Mouse (Mus musculus) neural tube, embryonic 13.5 days (tissue): ENCODE measurements around the gene Btbd9. TPM values are rescaled to one million over a fixed set of nuclear protein-coding genes. Genes with fewer than 3 reads are reported as not detected.
"Not testable (repeated sequence)": the region's sequence is repeated elsewhere in the genome, so short reads cannot be mapped to it uniquely, and the experiment has no call there.

Experiments used
- ATAC-seq: fragments of 200-750 bp; cut with Nextera tagmentation; 2 replicates; pipeline ENCODE4 v1.8.0; 2017; ENCODE audit warnings: low read depth, mild to moderate bottlenecking, moderate TSS enrichment, moderate library complexity
- H3K27ac ChIP-seq: fragments of 300-500 bp; sonication (generic); replicated peaks from 2 replicates; pipeline ENCODE4 v1.5.1; 2015; ENCODE audit warnings: moderate library complexity, mild to moderate bottlenecking, inconsistent platforms
- H3K27me3 ChIP-seq: fragments of 300-500 bp; sonication (generic); 2 replicates; pipeline ENCODE4 v1.6.1; 2015; ENCODE audit warnings: mild to moderate bottlenecking, inconsistent platforms
- H3K36me3 ChIP-seq: fragments of 300-500 bp; sonication (generic); 2 replicates; pipeline ENCODE4 v1.6.1; 2015; ENCODE audit warnings: mild to moderate bottlenecking, inconsistent platforms
- H3K4me1 ChIP-seq: fragments of 300-500 bp; sonication (generic); replicated peaks from 2 replicates; pipeline ENCODE4 v1.6.1; 2015; ENCODE audit warnings: inconsistent platforms
- H3K4me2 ChIP-seq: fragments of 300-500 bp; sonication (generic); 2 replicates; pipeline ENCODE4 v1.6.1; 2015; ENCODE audit warnings: inconsistent platforms, mild to moderate bottlenecking, moderate library complexity
- H3K4me3 ChIP-seq: fragments of 300-500 bp; sonication (generic); 2 replicates; pipeline ENCODE4 v1.5.1; 2015; ENCODE audit warnings: mild to moderate bottlenecking, inconsistent platforms
- H3K9ac ChIP-seq: fragments of 300-500 bp; sonication (generic); 2 replicates; pipeline ENCODE4 v1.6.1; 2015; ENCODE audit warnings: moderate library complexity, mild to moderate bottlenecking, inconsistent platforms
- H3K9me3 ChIP-seq: fragments of 300-500 bp; sonication (generic); 2 replicates; pipeline ENCODE4 v1.6.1; 2016; ENCODE audit warnings: inconsistent platforms
- WGBS: fragments of 180-500 bp; shearing (Covaris S2); methylation state at CpG from one replicate; pipeline ENCODE4 v1.1.7; 2015; 5-methylcytosine and 5-hydroxymethylcytosine counted together
- polyA plus RNA-seq: library from polyadenylated mRNA; unstranded; fragments of >200 nt; fragmentation: Nextera tagmentation; extraction: Ambion mirVana; gene quantifications from 2 replicates; pipeline ENCODE4 v1.2.1, GENCODE M21; 2015

The Btbd9 gene
- polyA plus RNA-seq, 1 experiment from 2014 or later = 122 TPM

GRCm38 (mm10) chr17:30539098-30539497 is 37.2 kb downstream of the Btbd9 start:
- Histone ChIP-seq H3K36me3 (no peaks in the 10 kb centered on the region), H3K9ac (no peak overlapping the region), H3K4me3 (no peak overlapping the region), H3K27me3 (no peaks in the 10 kb centered on the region), H3K9me3 (no peaks in the 10 kb centered on the region), H3K27ac (no peak overlapping the region), H3K4me1 (peaks cover 51% of the 10 kb centered on the region), H3K4me2 (no peak overlapping the region)
- WGBS = 45% methylated on average over 8 of the region's 8 CpGs
- no peak for ATAC-seq

DNA sequence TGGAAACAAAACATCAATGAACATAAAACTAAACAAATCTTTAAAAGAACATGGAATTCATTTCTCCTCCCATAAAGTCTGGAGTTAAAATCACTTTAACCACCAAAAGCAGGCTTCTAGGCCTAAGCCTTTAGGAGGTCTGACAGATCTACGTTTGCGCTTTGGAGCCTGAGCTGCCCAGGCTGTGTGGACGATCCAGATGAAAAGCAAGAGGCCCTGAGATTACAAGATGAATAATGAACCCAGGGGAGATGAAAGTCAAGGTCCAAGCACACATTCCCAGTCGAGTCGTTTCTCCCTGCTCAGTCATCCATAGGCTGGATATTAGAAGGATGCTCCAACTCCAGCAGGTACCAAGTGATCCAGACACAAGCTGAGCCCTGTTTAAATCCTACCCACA is 39.6 kb downstream of the Btbd9 start:
- H3K9ac ChIP-seq = no peak overlapping the region
- H3K4me1 ChIP-seq = peaks cover 38% of the 10 kb centered on the region
- no peaks in the 10 kb centered on the region for H3K27me3 ChIP-seq
- H3K4me2 ChIP-seq = no peak overlapping the region
- ATAC-seq = no peak
- no peaks in the 10 kb centered on the region for H3K36me3 ChIP-seq
- no peak overlapping the region for H3K4me3 ChIP-seq
- WGBS = 53% methylated on average over 5 of the region's 5 CpGs
- H3K9me3 ChIP-seq = no peaks in the 10 kb centered on the region
- H3K27ac ChIP-seq = no peak overlapping the region

- Histone ChIP-seq H3K4me1 (peaks cover 23% of the 10 kb centered on the region), H3K4me3 (no peak overlapping the region), H3K27ac (no peak overlapping the region), H3K36me3 (no peaks in the 10 kb centered on the region), H3K9me3 (no peaks in the 10 kb centered on the region), H3K27me3 (no peaks in the 10 kb centered on the region), H3K4me2 (no peak overlapping the region), H3K9ac (no peak overlapping the region)
- ATAC-seq = no peak
- 84% methylated on average over 2 of the region's 2 CpGs for WGBS
These were observed 43.2 kb downstream of the Btbd9 start for GRCm38 (mm10) chr17:30533098-30533497.

GRCm38 (mm10) chr17:30530542-30530940 is 45.7 kb downstream of the Btbd9 start:
- Histone ChIP-seq H3K36me3 (peaks cover 5% of the 10 kb centered on the region; the same call in 1 of the 2 replicates), H3K9me3 (no peaks in the 10 kb centered on the region), H3K27ac (no peak overlapping the region), H3K4me2 (no peak overlapping the region), H3K9ac (no peak overlapping the region), H3K4me1 (peaks cover 22% of the 10 kb centered on the region), H3K4me3 (no peak overlapping the region), H3K27me3 (no peaks in the 10 kb centered on the region)
- no peak for ATAC-seq
- WGBS = 53% methylated on average over 4 of the region's 4 CpGs

GRCm38 (mm10) chr17:30529632-30530541 is 46.4 kb downstream of the Btbd9 start:
- Histone ChIP-seq H3K27me3 (no peaks in the 10 kb centered on the region), H3K9me3 (no peaks in the 10 kb centered on the region), H3K4me1 (peaks cover 20% of the 10 kb centered on the region), H3K9ac (no peak overlapping the region), H3K27ac (no peak overlapping the region), H3K4me3 (no peak overlapping the region), H3K4me2 (no peak overlapping the region), H3K36me3 (peaks cover 5% of the 10 kb centered on the region; the same call in 1 of the 2 replicates)
- 83% methylated on average over 12 of the region's 12 CpGs for WGBS
- ATAC-seq = no peak

- Histone ChIP-seq H3K9me3 (no peaks in the 10 kb centered on the region), H3K4me2 (no peak overlapping the region), H3K4me1 (peaks cover 16% of the 10 kb centered on the region), H3K27me3 (no peaks in the 10 kb centered on the region), H3K4me3 (no peak overlapping the region), H3K27ac (0 out of 2 replicates have a peak overlapping the region, but pooled peaks have one; percentile 19), H3K9ac (no peak overlapping the region), H3K36me3 (peaks cover 15% of the 10 kb centered on the region)
- 33% methylated on average over 6 of the region's 6 CpGs for WGBS
- ATAC-seq = no peak
These were observed 50.6 kb downstream of the Btbd9 start for GRCm38 (mm10) chr17:30525405-30526295.

DNA sequence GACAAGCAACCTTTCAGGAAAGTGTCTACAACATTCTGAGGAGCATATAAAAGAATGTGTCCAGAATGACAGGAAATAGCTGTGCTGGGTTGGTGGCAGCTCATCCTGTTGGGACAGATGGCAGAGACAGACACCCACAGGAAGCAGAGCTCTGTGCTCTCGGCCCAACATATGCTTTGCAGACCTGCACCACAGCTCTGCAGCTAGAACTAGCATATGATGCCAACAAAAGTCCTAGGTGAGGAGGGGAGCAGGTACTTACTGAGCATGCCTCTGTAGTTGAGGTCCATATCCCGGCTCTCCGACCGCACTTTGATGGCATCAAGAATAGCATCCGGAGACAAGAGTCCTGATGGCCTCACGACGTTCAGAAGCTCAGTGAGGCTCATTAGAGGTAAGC is 51.8 kb downstream of the Btbd9 start:
- H3K27me3 ChIP-seq = no peaks in the 10 kb centered on the region
- H3K4me2 ChIP-seq = no peak overlapping the region
- 84% methylated on average over 7 of the region's 7 CpGs for WGBS
- H3K9ac ChIP-seq = no peak overlapping the region
- H3K36me3 ChIP-seq = peaks cover 15% of the 10 kb centered on the region
- no peak for ATAC-seq
- no peaks in the 10 kb centered on the region for H3K9me3 ChIP-seq
- H3K4me3 ChIP-seq = no peak overlapping the region
- no peak overlapping the region for H3K27ac ChIP-seq
- peaks cover 13% of the 10 kb centered on the region for H3K4me1 ChIP-seq

GRCm38 (mm10) chr17:30523783-30524182 is 52.5 kb downstream of the Btbd9 start:
- 85% methylated on average over 2 of the region's 2 CpGs for WGBS
- no peak overlapping the region for H3K4me2 ChIP-seq
- no peaks in the 10 kb centered on the region for H3K9me3 ChIP-seq
- H3K36me3 ChIP-seq = peaks cover 15% of the 10 kb centered on the region
- H3K27ac ChIP-seq = no peak overlapping the region
- ATAC-seq = no peak
- no peaks in the 10 kb centered on the region for H3K27me3 ChIP-seq
- no peak overlapping the region for H3K4me3 ChIP-seq
- no peak overlapping the region for H3K9ac ChIP-seq
- H3K4me1 ChIP-seq = peaks cover 13% of the 10 kb centered on the region

- H3K4me2 ChIP-seq = no peak overlapping the region
- H3K36me3 ChIP-seq = peaks cover 15% of the 10 kb centered on the region
- no peak overlapping the region for H3K9ac ChIP-seq
- H3K27me3 ChIP-seq = no peaks in the 10 kb centered on the region
- H3K4me1 ChIP-seq = peaks cover 13% of the 10 kb centered on the region
- no peaks in the 10 kb centered on the region for H3K9me3 ChIP-seq
- no peak overlapping the region for H3K27ac ChIP-seq
- ATAC-seq = no peak
- 92% methylated on average over 9 of the region's 9 CpGs for WGBS
- H3K4me3 ChIP-seq = no peak overlapping the region
These were observed 53.7 kb downstream of the Btbd9 start for GRCm38 (mm10) chr17:30522406-30523078.

- 78% methylated on average over 2 of the region's 2 CpGs for WGBS
- not testable (repeated sequence) for H3K4me1 ChIP-seq, H3K27ac ChIP-seq, H3K9me3 ChIP-seq, H3K4me3 ChIP-seq, H3K9ac ChIP-seq, H3K4me2 ChIP-seq, H3K27me3 ChIP-seq, ATAC-seq
- peaks cover 23% of the 10 kb centered on the region for H3K36me3 ChIP-seq
These were observed 57.1 kb downstream of the Btbd9 start for GRCm38 (mm10) chr17:30519172-30519512.

DNA sequence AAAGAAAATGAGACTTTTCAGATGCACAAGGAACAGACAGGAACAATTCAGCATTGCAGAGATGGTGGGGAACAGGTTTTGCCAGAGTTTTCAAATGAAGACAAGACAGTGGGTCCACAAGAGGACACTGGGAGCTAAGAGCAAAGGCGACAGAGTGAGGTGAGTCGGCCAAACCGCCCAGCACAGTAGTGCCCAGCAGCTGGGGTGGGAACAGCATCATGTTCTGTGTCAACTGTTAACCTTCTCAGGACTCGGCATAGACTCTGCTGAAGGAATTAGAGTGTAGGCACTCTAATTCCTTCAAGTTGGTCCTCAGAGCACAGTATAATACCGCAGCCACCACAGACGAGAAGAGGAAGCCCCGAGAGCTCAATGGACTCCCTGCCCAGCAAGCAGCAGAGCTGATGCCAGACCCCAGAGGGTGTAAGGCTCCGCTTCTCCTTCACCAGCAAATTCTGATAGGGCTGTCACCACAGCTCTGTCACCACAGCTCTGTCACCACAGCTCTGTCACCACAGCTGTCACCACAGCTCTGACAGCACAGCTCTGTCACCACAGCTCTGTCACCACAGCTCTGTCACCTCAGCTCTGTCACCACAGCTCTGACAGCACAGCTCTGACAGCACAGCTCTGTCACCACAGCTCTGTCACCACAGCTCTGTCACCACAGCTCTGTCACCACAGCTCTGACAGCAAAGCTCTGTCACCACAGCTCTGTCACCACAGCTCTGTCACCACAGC is 57.7 kb downstream of the Btbd9 start:
- Histone ChIP-seq H3K9ac (no peak overlapping the region), H3K27me3 (no peaks in the 10 kb centered on the region), H3K4me2 (no peak overlapping the region), H3K27ac (no peak overlapping the region), H3K4me3 (no peak overlapping the region), H3K9me3 (no peaks in the 10 kb centered on the region), H3K36me3 (peaks cover 18% of the 10 kb centered on the region), H3K4me1 (peaks cover 11% of the 10 kb centered on the region)
- no peak for ATAC-seq
- 82% methylated on average over 8 of the region's 8 CpGs for WGBS
